In genomic region chr11:35755546-35755945, GRCm38 (mm10) we compare ENCODE assay signal across 24 mouse cellular contexts. TPM values are rescaled to one million over a fixed set of nuclear protein-coding genes. Genes with fewer than 3 reads are reported as not detected.
A peak's percentile ranks its signal among the peaks of the same experiment; 100 is the strongest.
DNase-seq lines count a peak whose midpoint lies in the region; ATAC-seq and TF ChIP-seq lines count a peak whose summit lies in the region.
"Had no signal": no experiment of that assay in that cellular context is flagged by ENCODE, and none has a peak within 500 bp of the region (broad histone marks: within the 10 kb centered on the region; RNA-seq: fewer than 3 reads in every experiment).

No protein-coding gene starts in this region.

- H3K4me2 ChIP-seq in kidney, postnatal 0 days (ENCODE audit: low read length) = no peak overlapping the region
- H3K4me2 ChIP-seq in stomach, postnatal 0 days (replicated peaks; ENCODE audit: low read depth) = no peak overlapping the region
- H3K4me2 ChIP-seq: forebrain, embryonic 13.5 days; heart, embryonic 15.5 days had no signal

- TF ChIP-seq CTCF in kidney, postnatal 0 days (IDR thresholded peaks at IDR 0.05; ENCODE audit: low read depth) = no peak
- no peak for TF ChIP-seq CTCF in stomach, postnatal 0 days (IDR thresholded peaks at IDR 0.05; ENCODE audit: low read depth)

- no peaks in the 10 kb centered on the region for H3K4me1 ChIP-seq in kidney, postnatal 0 days (replicated peaks; ENCODE audit: insufficient read depth, low read length)
- no peaks in the 10 kb centered on the region for H3K4me1 ChIP-seq in stomach, postnatal 0 days (replicated peaks; ENCODE audit: control insufficient read depth, insufficient read depth)
- 0 out of 2 replicates have a peak, but pooled peaks cover 4% of the 10 kb centered on the region for H3K4me1 ChIP-seq in forebrain, embryonic 10.5 days
- H3K4me1 ChIP-seq: forebrain, embryonic 13.5 days; heart, embryonic 15.5 days; megakaryocyte, embryonic 14.5 days had no signal

- peak; percentile 28 for DNase-seq in kidney, postnatal 0 days (ENCODE audit: low spot score)
- DNase-seq in kidney, adult 8-10 months = no peak
- peak; percentile 31 for DNase-seq in adrenal gland, adult 8-10 months
- peak; percentile 14 for DNase-seq in forelimb bud, embryonic 11.5 days (ENCODE audit: low read depth, low spot score)
- no peak for DNase-seq in stomach, postnatal 0 days (ENCODE audit: low spot score)
- DNase-seq in forebrain, embryonic 10.5 days (ENCODE audit: extremely low spot score, low spot score) = no peak
- DNase-seq in kidney, adult 18-20 months = no peak
- DNase-seq: cerebellum, adult 11-12 months; cerebellum, postnatal 14 days; embryo, embryonic 11 days; gastrocnemius, postnatal 25 days; heart, postnatal 4 days; layer of hippocampus, postnatal 36 days; liver, postnatal 0 days; midbrain, embryonic 14.5 days; thymus, adult 18-20 months had no signal

- no peaks in the 10 kb centered on the region for H3K9me3 ChIP-seq in kidney, postnatal 0 days (replicated peaks; ENCODE audit: low read length)
- no peaks in the 10 kb centered on the region for H3K9me3 ChIP-seq in stomach, postnatal 0 days (ENCODE audit: control insufficient read depth, low read length)
- H3K9me3 ChIP-seq in forebrain, embryonic 10.5 days = no peaks in the 10 kb centered on the region
- H3K9me3 ChIP-seq: forebrain, embryonic 13.5 days; heart, embryonic 15.5 days; megakaryocyte, embryonic 14.5 days had no signal

- no peak overlapping the region for H3K27ac ChIP-seq in kidney, postnatal 0 days
- H3K27ac ChIP-seq in stomach, postnatal 0 days (replicated peaks) = peak overlapping the region; percentile 56; the same call in 1 of the 2 replicates
- H3K27ac ChIP-seq in forebrain, embryonic 10.5 days = no peak overlapping the region
- H3K27ac ChIP-seq: forebrain, embryonic 13.5 days; heart, embryonic 15.5 days; hindbrain, postnatal 0 days had no signal

- H3K4me3 ChIP-seq in kidney, postnatal 0 days (replicated peaks; ENCODE audit: low read depth, low read length) = no peak overlapping the region
- H3K4me3 ChIP-seq in stomach, postnatal 0 days (ENCODE audit: low read depth, low read length) = no peak overlapping the region
- H3K4me3 ChIP-seq in forebrain, embryonic 10.5 days = no peak overlapping the region
- H3K4me3 ChIP-seq: forebrain, embryonic 13.5 days; heart, embryonic 15.5 days; megakaryocyte, embryonic 14.5 days had no signal

- no peaks in the 10 kb centered on the region for H3K36me3 ChIP-seq in kidney, postnatal 0 days (ENCODE audit: insufficient read depth, low read length)
- H3K36me3 ChIP-seq in stomach, postnatal 0 days (ENCODE audit: control insufficient read depth, insufficient read depth, low read length) = no peaks in the 10 kb centered on the region
- no peaks in the 10 kb centered on the region for H3K36me3 ChIP-seq in forebrain, embryonic 10.5 days (replicated peaks)
- H3K36me3 ChIP-seq: heart, embryonic 15.5 days had no signal

- no peak overlapping the region for H3K9ac ChIP-seq in kidney, postnatal 0 days (ENCODE audit: low read depth, low read length)
- H3K9ac ChIP-seq in stomach, postnatal 0 days (ENCODE audit: low read length) = no peak overlapping the region
- H3K9ac ChIP-seq: forebrain, embryonic 13.5 days; heart, embryonic 15.5 days; liver, postnatal 0 days had no signal

- no peak for ATAC-seq in kidney, postnatal 0 days (replicated peaks; ENCODE audit: low FRiP score, low read depth)
- no peak for ATAC-seq in stomach, postnatal 0 days (ENCODE audit: low FRiP score, low TSS enrichment)
- ATAC-seq: forebrain, embryonic 13.5 days; hindbrain, postnatal 0 days; liver, postnatal 0 days had no signal

- no peak for TF ChIP-seq EP300 in stomach, postnatal 0 days (optimal IDR thresholded peaks at IDR 0.05)

- H3K27me3 ChIP-seq in kidney, postnatal 0 days (ENCODE audit: insufficient read depth, low read length) = no peaks in the 10 kb centered on the region
- H3K27me3 ChIP-seq in stomach, postnatal 0 days (ENCODE audit: control insufficient read depth, insufficient read depth, low read length) = no peaks in the 10 kb centered on the region
- no peaks in the 10 kb centered on the region for H3K27me3 ChIP-seq in forebrain, embryonic 10.5 days (ENCODE audit: poor library complexity, severe bottlenecking)
- H3K27me3 ChIP-seq: forebrain, embryonic 13.5 days; heart, embryonic 15.5 days had no signal

- WGBS in kidney, postnatal 0 days = 12% methylated on average over 6 of the region's 6 CpGs
- WGBS in stomach, postnatal 0 days = 41% methylated on average over 6 of the region's 6 CpGs
- 74% methylated on average over 6 of the region's 6 CpGs for WGBS in forebrain, embryonic 10.5 days

RNA-seq across cellular contexts. Expression of gene Pank3, which starts 13.7 kb away (rescaled TPM):
- 12.8 and 13.3 TPM in 2 replicates for polyA plus RNA-seq in kidney, postnatal 0 days (2015; fragmentation: Nextera tagmentation; extraction: Ambion mirVana)
- 10 to 100 TPM; 59.5 to 82.6 (median 67.7) TPM for total RNA-seq in adrenal gland, adult 8-10 months (2022)
- polyA plus RNA-seq in stomach, postnatal 0 days (2015; fragmentation: Nextera tagmentation; extraction: Ambion mirVana) = 8.7 and 10.4 TPM in 2 replicates
- 12.0 and 13.4 TPM in 2 replicates for polyA plus RNA-seq in forebrain, embryonic 10.5 days (2016; fragmentation: Nextera tagmentation; extraction: Ambion mirVana)

RNA-seq across cellular contexts. Expression of gene Fbll1, which starts 43.1 kb away (rescaled TPM):
- not detected in 2 replicates for polyA plus RNA-seq in kidney, postnatal 0 days (2015; fragmentation: Nextera tagmentation; extraction: Ambion mirVana)
- 1 to 10 TPM in 1 of 4 experiments, under 1 TPM in 3; 0.31 to 1.1 (median 0.94) TPM for total RNA-seq in adrenal gland, adult 8-10 months (2022)
- polyA plus RNA-seq in stomach, postnatal 0 days (2015; fragmentation: Nextera tagmentation; extraction: Ambion mirVana) = 0.62 and 1.0 TPM in 2 replicates
- polyA plus RNA-seq in forebrain, embryonic 10.5 days (2016; fragmentation: Nextera tagmentation; extraction: Ambion mirVana) = 0.12 and 0.14 TPM in 2 replicates
- total RNA-seq: gastrocnemius, postnatal 25 days; heart, adult 8-10 months; heart, postnatal 4 days; liver, adult 2 months had no signal
- polyA plus RNA-seq: heart, embryonic 15.5 days; kidney, embryonic 14.5 days; liver, adult 2 months; liver, postnatal 0 days; urinary bladder, adult 2 months had no signal

Comparison
In these comparisons a context has a peak if more than half of its experiments do, and no peak if none do; other contexts are left out.
1. DNase-seq: peak in kidney, postnatal 0 days (single experiment), adrenal gland, adult 8-10 months (single experiment) and forelimb bud, embryonic 11.5 days (single experiment); none in kidney, adult 8-10 months (0 of 2), stomach, postnatal 0 days (single experiment), forebrain, embryonic 10.5 days (single experiment) and kidney, adult 18-20 months (single experiment).